Mouse (Mus musculus) CH12.LX (cell line): ENCODE measurements around the gene Tnfaip8l1.

Experiments used
- CTCF ChIP-seq, 2 experiments: IDR thresholded peaks in 1 of 2; conservative IDR thresholded peaks in 1 of 2; 2 replicates each; pipeline ENCODE4 v1.5.1; 2011 to 2012; ENCODE audit warnings: low read depth in 2 of 2, low read length in 2 of 2, improper control_type of control experiment in 1 of 2, inconsistent platforms in 1 of 2, mild to moderate bottlenecking in 1 of 2, moderate library complexity in 1 of 2
- KAT2A ChIP-seq: IDR thresholded peaks from 2 replicates; pipeline ENCODE4 v1.6.1; 2012; ENCODE audit warnings: low read length, improper control_type of control experiment, inconsistent platforms; ENCODE audit not compliant: insufficient replicate concordance
- NRF1 ChIP-seq: IDR thresholded peaks from 2 replicates; pipeline ENCODE4 v1.6.1; 2014; ENCODE audit warnings: low read depth, mild to moderate bottlenecking, inconsistent platforms, low read length, improper control_type of control experiment, moderate library complexity
- PAX5 ChIP-seq: IDR thresholded peaks from 2 replicates; pipeline ENCODE4 v1.6.1; 2012; ENCODE audit warnings: low read length, inconsistent platforms, mixed read lengths
- POLR2AphosphoS2 ChIP-seq: IDR thresholded peaks from 2 replicates; pipeline ENCODE4 v1.6.1; 2011; ENCODE audit warnings: low read depth, low read length, improper control_type of control experiment
- TBP ChIP-seq: conservative IDR thresholded peaks from 2 replicates; pipeline ENCODE4 v1.6.1; 2011; ENCODE audit warnings: low read depth, low read length, improper control_type of control experiment
- USF1 ChIP-seq: IDR thresholded peaks from 2 replicates; pipeline ENCODE4 v1.6.1; 2014; ENCODE audit warnings: low read depth, mild to moderate bottlenecking, inconsistent platforms, low read length, improper control_type of control experiment
- ZKSCAN1 ChIP-seq: IDR thresholded peaks from 2 replicates; pipeline ENCODE4 v1.6.1; 2012; ENCODE audit warnings: low read depth, inconsistent platforms, low read length, improper control_type of control experiment, borderline replicate concordance

DNA sequence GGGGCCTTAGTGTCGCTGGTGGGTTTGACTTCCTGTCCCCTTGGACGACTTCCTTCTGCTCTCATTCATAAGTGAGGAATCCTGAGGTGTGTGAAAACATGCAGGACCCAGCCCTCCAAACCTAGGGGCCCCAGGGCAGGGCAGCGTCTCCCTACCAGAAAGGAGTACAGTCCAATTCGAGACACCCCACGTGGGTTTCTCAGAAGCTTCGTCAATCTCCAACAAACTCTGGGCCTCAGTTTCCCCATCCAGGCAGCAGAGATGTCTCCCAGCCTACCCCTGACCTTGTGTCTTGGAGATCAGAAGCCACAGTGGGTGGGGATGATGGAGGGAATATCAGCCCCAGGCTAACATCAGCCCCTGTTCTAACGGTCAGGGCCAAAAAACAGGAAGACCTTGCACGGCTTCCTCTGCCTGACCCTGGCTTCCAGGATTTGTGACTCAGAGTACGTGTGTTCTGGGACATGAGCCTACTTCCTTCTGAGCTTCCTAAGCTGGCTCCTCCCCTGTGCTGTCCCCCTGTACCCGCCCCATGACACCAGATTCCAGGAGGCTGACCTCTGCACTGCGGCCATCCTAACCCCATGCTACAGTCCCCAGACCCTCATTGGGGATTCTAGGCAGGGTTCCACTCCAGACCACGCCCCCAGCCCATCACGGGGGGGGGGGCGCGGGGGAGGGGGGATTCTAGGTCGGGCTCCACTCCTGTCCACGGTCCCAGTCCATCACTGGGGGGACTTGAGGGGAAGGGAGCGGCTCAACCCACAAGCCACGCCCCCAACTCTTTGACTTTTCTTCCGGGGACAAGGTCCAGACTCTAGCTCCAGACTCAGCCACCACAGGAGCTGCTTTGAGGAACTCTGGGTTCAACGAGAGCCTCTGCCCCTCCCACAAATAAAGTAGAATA lies 28.6 kb upstream of the Tnfaip8l1 start:
- TF ChIP-seq CTCF (conservative IDR thresholded peaks at IDR 0.05 in 1 of 2, IDR thresholded peaks at IDR 0.05 in 1 of 2; ENCODE audit: low read depth in 2 of 2, low read length in 2 of 2) (no peak), ZKSCAN1 (no peak), NRF1 (no peak), PAX5 (no peak), KAT2A (no peak), POLR2AphosphoS2 (no peak), TBP (0 out of 2 replicates have a peak, but pooled peaks have one; percentile 21), USF1 (no peak)
